Mouse (Mus musculus) midbrain, embryonic 10.5 days (tissue): ENCODE measurements at regions not wholly inside any gene's neighbourhood (a gene's known extent, or its start where the extent isn't known, plus 50 kb on each side); places are given as distances from the start of the nearest gene placed in this dataset.
A peak's percentile ranks its signal among the peaks of the same experiment; 100 is the strongest.

Experiments used
- DNase-seq: peaks from one replicate; pipeline ENCODE4 v3.0.0-alpha.2; 2017; ENCODE audit warnings: low spot score
- H3K27ac ChIP-seq: fragments of 300-500 bp; sonication (generic); replicated peaks from 2 replicates; pipeline ENCODE4 v1.5.1; 2016; ENCODE audit warnings: mild to moderate bottlenecking
- H3K27me3 ChIP-seq: fragments of 300-500 bp; sonication (generic); 2 replicates; pipeline ENCODE4 v1.6.1; 2016; ENCODE audit warnings: low read depth, mild to moderate bottlenecking; ENCODE audit not compliant: poor library complexity, severe bottlenecking
- H3K36me3 ChIP-seq: fragments of 300-500 bp; sonication (generic); 2 replicates; pipeline ENCODE4 v1.6.1; 2016; ENCODE audit warnings: mild to moderate bottlenecking, moderate library complexity
- H3K4me1 ChIP-seq: fragments of 300-500 bp; sonication (generic); 2 replicates; pipeline ENCODE4 v1.6.1; 2016
- H3K4me3 ChIP-seq: fragments of 300-500 bp; sonication (generic); 2 replicates; pipeline ENCODE4 v1.5.1; 2016; ENCODE audit warnings: mild to moderate bottlenecking, moderate library complexity
- H3K9me3 ChIP-seq: fragments of 300-500 bp; sonication (generic); replicated peaks from 2 replicates; pipeline ENCODE4 v1.6.1; 2016; ENCODE audit warnings: mild to moderate bottlenecking
- WGBS: fragments of 180-500 bp; shearing (Covaris S2); methylation state at CpG from one replicate; pipeline ENCODE4 v1.1.7; 2016; 5-methylcytosine and 5-hydroxymethylcytosine counted together

DNA sequence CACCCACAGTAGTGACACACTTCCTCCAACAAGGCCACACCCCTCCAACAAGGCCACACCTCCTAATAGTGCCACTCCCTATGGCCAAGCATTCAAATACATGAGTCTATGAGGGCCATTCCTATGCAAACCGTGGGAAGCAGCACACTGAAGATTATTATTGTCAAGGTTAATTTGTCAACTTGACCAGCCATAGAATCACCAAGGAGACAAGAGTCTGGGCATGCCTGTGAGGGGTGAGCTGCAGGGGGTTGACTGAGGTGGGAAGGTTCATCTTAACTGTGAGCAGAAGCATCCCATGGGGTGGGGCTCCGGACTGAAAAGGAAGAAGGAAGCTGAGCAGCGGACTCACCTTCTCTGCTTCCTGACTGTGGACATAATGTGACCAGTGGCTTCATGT, 378.6 kb upstream of the Zmiz1 start:
- Histone ChIP-seq H3K27ac (no peak overlapping the region), H3K9me3 (peaks cover 7% of the 10 kb centered on the region), H3K27me3 (no peaks in the 10 kb centered on the region), H3K36me3 (no peaks in the 10 kb centered on the region), H3K4me1 (peaks cover 8% of the 10 kb centered on the region; the same call in 1 of the 2 replicates), H3K4me3 (no peak overlapping the region)
- DNase-seq: no peak
- WGBS: 81% methylated on average over 3 of the region's 3 CpGs

GRCm38 (mm10) chr14:25083847-25084246, 375.1 kb upstream of the Zmiz1 start:
- H3K9me3 ChIP-seq: peaks cover 7% of the 10 kb centered on the region
- no peak for DNase-seq
- H3K27me3 ChIP-seq: no peaks in the 10 kb centered on the region
- no peaks in the 10 kb centered on the region for H3K36me3 ChIP-seq
- no peak overlapping the region for H3K27ac ChIP-seq
- H3K4me1 ChIP-seq: no peaks in the 10 kb centered on the region
- no peak overlapping the region for H3K4me3 ChIP-seq
- 92% methylated on average over 4 of the region's 4 CpGs for WGBS

DNA sequence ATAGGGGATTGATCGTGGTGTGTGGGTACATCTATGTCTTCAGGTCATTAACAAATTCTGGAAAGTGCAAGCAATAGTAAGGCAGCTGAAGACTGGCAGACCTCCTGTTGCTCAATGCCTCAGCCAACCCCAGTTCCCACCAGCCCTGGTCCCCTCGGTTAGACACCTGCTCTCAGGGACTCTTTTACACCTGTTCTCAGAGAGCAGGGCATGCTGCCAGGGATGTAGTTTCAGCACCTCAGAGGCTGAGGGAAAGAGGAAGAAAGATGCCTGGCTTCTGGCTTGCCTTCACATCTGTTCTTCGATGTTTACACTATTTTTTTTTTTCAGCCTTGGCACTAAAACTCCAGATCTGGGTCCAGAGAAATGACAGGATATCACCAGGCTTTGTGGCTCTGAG, 362.2 kb upstream of the Zmiz1 start:
- H3K27ac ChIP-seq: no peak overlapping the region
- H3K27me3 ChIP-seq: no peaks in the 10 kb centered on the region
- H3K9me3 ChIP-seq: peaks cover 8% of the 10 kb centered on the region
- WGBS: 97% methylated on average over 3 of the region's 3 CpGs
- no peak for DNase-seq
- no peaks in the 10 kb centered on the region for H3K36me3 ChIP-seq
- H3K4me3 ChIP-seq: no peak overlapping the region
- no peaks in the 10 kb centered on the region for H3K4me1 ChIP-seq

DNA sequence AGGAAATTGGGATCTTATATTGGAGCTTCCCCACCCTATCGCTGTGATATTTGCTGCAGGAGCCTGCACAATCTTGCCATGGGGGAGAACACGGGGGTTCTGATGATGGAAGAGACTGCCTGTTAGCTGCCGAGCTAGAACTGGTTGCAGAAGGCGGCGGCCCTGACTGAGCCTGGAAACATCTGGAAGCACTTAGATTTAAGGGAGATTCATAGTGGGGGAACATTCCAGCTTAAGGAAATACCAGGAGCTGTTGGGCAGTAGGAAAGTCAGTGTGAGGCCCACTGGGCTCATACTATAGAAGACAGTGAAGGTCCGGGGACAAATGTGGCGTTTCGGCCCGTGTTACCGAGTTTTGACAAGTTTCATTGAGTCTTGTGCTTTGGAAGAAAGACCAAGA, 353.6 kb upstream of the Zmiz1 start:
- Histone ChIP-seq H3K27me3 (peaks cover 6% of the 10 kb centered on the region), H3K36me3 (no peaks in the 10 kb centered on the region), H3K4me3 (no peak overlapping the region), H3K4me1 (peaks cover 34% of the 10 kb centered on the region), H3K27ac (peak overlapping the region; percentile 4; the same call in 1 of the 2 replicates), H3K9me3 (no peaks in the 10 kb centered on the region)
- no peak for DNase-seq
- 81% methylated on average over 10 of the region's 10 CpGs for WGBS

GRCm38 (mm10) chr14:25106451-25106850, 352.5 kb upstream of the Zmiz1 start:
- Histone ChIP-seq H3K27ac (no peak overlapping the region), H3K27me3 (peaks cover 6% of the 10 kb centered on the region), H3K4me3 (no peak overlapping the region), H3K4me1 (peaks cover 43% of the 10 kb centered on the region), H3K9me3 (no peaks in the 10 kb centered on the region), H3K36me3 (no peaks in the 10 kb centered on the region)
- no peak for DNase-seq
- WGBS: 94% methylated on average over 2 of the region's 2 CpGs

DNA sequence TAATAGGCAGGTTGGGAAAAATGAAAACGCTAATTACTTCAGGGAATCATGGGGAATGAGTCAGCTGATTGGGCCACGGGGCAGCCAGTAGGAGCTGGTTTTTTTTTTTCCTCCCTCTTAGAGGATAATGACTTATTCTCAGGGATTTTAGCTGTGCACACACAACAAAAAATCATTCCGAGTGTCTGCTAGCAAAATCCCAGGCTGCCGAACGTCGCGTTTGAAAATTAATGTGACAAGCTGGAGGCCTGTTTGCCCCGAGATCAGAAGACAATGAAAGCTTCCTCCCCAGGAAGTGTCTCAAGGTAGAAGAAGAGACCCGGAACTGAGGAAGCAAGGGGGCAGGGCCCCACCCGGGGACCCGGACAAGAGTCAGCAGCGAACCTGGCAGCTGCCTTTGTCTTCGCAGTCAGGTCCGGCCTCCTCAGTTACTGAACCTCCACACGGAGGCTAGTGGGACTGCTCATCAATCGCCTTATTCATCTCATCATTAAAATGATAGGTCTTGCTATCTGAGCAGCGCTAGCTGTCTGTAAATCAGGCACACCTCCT, 350.8 kb upstream of the Zmiz1 start:
- 12% methylated on average over 17 of the region's 17 CpGs for WGBS
- peak; percentile 80 for DNase-seq
- Histone ChIP-seq H3K4me3 (peak overlapping the region; percentile 44), H3K27ac (peak overlapping the region; percentile 96), H3K36me3 (no peaks in the 10 kb centered on the region), H3K27me3 (peaks cover 11% of the 10 kb centered on the region), H3K9me3 (no peaks in the 10 kb centered on the region), H3K4me1 (peaks cover 52% of the 10 kb centered on the region)

- Histone ChIP-seq H3K36me3 (no peaks in the 10 kb centered on the region), H3K4me1 (peaks cover 54% of the 10 kb centered on the region), H3K4me3 (peak overlapping the region; percentile 44), H3K9me3 (no peaks in the 10 kb centered on the region), H3K27me3 (peaks cover 11% of the 10 kb centered on the region), H3K27ac (peak overlapping the region; percentile 96)
- peak; percentile 96 for DNase-seq
- WGBS: 1% methylated on average over 8 of the region's 8 CpGs
Measured at GRCm38 (mm10) chr14:25108701-25109290, 350.2 kb upstream of the Zmiz1 start.

DNA sequence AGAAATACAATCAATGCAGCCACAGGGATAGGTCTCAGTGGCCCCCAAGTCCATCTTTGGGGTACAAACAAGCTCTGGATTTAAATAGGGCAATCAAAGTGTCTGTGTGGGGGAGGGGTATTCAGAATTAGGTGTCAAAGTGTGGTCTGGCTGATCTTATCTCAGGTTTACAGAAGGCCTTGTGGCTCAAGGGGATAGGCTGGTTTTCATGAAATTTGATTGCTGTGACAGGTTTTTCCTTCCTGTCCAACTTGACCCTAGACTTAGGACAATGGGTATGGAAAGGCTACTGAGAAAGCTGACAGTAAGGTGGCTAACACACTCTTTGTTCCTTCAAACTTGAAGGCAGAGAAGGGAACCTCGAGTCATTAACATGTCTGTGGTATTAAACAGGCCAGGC, 349.3 kb upstream of the Zmiz1 start:
- DNase-seq: no peak
- H3K27ac ChIP-seq: peak overlapping the region; percentile 96
- WGBS: 47% methylated on average over 1 of the region's 1 CpGs

GRCm38 (mm10) chr14:25112832-25113231, 346.2 kb upstream of the Zmiz1 start:
- Histone ChIP-seq H3K4me1 (peaks cover 53% of the 10 kb centered on the region), H3K27ac (peak overlapping the region; percentile 67), H3K36me3 (no peaks in the 10 kb centered on the region), H3K4me3 (no peak overlapping the region), H3K27me3 (0 out of 2 replicates have a peak, but pooled peaks cover 5% of the 10 kb centered on the region), H3K9me3 (no peaks in the 10 kb centered on the region)
- 71% methylated on average over 10 of the region's 10 CpGs for WGBS
- DNase-seq: no peak

More for the DNA sequence above, 349.3 kb upstream of the Zmiz1 start:
- no peak overlapping the region for H3K4me3 ChIP-seq
- peaks cover 56% of the 10 kb centered on the region for H3K4me1 ChIP-seq
- H3K27me3 ChIP-seq: peaks cover 11% of the 10 kb centered on the region
- H3K9me3 ChIP-seq: no peaks in the 10 kb centered on the region
- no peaks in the 10 kb centered on the region for H3K36me3 ChIP-seq

- Histone ChIP-seq H3K4me3 (no peak overlapping the region), H3K9me3 (no peaks in the 10 kb centered on the region), H3K4me1 (peaks cover 48% of the 10 kb centered on the region), H3K36me3 (no peaks in the 10 kb centered on the region), H3K27me3 (0 out of 2 replicates have a peak, but pooled peaks cover 5% of the 10 kb centered on the region), H3K27ac (peak overlapping the region; percentile 67)
- no peak for DNase-seq
- 74% methylated on average over 2 of the region's 2 CpGs for WGBS
Measured at GRCm38 (mm10) chr14:25113326-25113725, 345.7 kb upstream of the Zmiz1 start.

DNA sequence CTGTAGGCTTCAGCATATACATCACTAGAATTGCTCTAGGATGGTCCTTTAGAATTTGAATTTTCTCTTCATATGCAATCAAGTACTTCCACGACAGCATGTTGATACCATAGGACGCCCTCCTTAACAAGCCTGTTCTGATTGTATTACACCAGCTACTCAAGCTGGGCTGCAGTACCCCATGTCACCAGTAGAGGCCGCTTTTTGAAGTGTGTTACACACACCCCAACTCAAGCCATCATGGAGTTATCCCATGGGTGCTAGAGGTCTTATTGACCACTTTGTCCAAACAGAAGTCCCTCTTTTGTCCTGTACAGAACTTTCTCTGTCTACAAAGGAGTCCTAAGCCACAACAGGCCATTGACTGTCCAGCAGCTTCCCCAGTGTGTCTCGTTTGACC, 342.6 kb upstream of the Zmiz1 start:
- Histone ChIP-seq H3K9me3 (no peaks in the 10 kb centered on the region), H3K27ac (no peak overlapping the region), H3K4me1 (peaks cover 19% of the 10 kb centered on the region), H3K27me3 (0 out of 2 replicates have a peak, but pooled peaks cover 5% of the 10 kb centered on the region), H3K36me3 (no peaks in the 10 kb centered on the region), H3K4me3 (no peak overlapping the region)
- 57% methylated on average over 4 of the region's 4 CpGs for WGBS
- peak; percentile 60 for DNase-seq

DNA sequence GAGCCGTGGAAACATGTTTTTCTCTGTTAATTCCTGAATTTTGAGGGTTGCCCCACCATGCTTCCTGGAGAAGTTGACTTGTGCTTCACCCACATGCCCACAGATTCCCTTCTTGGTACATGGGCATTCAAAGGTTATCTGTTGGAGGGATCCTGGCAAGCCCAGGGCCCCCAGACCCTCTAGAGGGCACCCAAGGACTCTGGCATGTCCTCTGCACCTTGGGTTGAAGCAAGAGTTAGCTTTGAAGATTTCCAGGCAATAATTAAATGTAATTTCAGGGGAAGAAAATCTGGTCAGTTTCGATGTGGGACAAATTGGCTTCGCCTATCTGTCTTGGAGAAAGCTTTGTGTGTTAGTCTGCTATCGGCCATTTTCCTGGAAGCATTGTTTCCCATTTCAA, 339.0 kb upstream of the Zmiz1 start:
- Histone ChIP-seq H3K9me3 (no peaks in the 10 kb centered on the region), H3K27ac (no peak overlapping the region), H3K36me3 (no peaks in the 10 kb centered on the region), H3K4me1 (peaks cover 20% of the 10 kb centered on the region), H3K27me3 (peaks cover 3% of the 10 kb centered on the region; the same call in 1 of the 2 replicates), H3K4me3 (no peak overlapping the region)
- no peak for DNase-seq
- 85% methylated on average over 4 of the region's 4 CpGs for WGBS

GRCm38 (mm10) chr14:25120506-25120905, 338.5 kb upstream of the Zmiz1 start:
- Histone ChIP-seq H3K9me3 (no peaks in the 10 kb centered on the region), H3K27me3 (peaks cover 4% of the 10 kb centered on the region; the same call in 1 of the 2 replicates), H3K4me1 (peaks cover 16% of the 10 kb centered on the region), H3K4me3 (no peak overlapping the region), H3K27ac (no peak overlapping the region), H3K36me3 (no peaks in the 10 kb centered on the region)
- WGBS: 75% methylated on average over 8 of the region's 8 CpGs
- DNase-seq: no peak
